Mouse (Mus musculus): ENCODE data around the gene Rundc1. TPM values are rescaled to one million over a fixed set of nuclear protein-coding genes. Genes with fewer than 3 reads are reported as not detected.

Gene Rundc1
- 13.2 and 19.8 TPM in 2 replicates for polyA plus RNA-seq (2015; fragmentation: Nextera tagmentation; extraction: Ambion mirVana)

DNA sequence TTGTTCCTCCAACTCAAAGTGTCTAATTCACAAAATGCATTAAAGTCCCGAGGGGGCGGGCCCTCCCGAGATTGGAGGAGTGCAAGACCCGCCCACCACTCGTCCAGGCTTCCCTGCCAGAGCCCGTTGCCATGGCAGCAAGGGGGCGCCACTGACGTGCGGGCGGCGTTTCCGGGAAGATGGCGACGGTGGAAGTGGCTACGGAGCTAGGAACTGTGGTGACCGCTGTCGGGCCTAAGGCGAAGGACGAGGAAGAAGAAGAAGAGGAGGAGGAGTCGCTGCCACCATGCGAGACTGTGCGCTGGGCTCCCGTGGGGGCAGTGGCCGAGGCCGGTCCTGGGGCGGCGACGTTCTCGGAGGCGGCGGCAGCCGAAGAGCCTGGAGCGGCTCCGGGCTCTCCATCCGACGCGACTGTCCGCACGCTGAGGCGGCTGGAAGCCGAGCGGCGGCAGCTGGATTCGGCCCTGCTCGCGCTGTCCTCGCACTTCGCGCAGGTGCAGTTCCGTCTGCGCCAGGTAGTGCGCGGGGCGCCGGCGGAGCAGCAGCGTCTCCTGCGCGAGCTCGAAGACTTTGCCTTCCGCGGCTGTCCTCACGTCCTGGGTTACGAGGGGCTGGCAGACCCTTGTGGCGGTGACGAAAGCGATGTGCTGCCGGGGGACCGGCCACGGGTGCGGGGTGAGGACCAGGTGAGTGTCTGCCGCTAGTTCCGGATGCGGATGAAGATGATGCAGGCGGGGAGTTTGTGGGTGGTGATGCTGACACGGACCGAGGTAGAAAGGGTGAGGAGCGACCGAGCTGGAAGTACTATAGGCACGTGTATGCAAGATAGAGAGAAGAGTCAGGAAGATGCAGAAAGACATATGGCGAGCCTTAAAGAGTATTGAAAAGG is at the start of gene Rundc1, which contains the start of gene Ptges3l:
Rundc1 (plus strand) TSS at position 161 of the 889 bp plus-strand sequence.
Ptges3l (minus strand) TSS at position 409 of the 889 bp plus-strand sequence.

DNA sequence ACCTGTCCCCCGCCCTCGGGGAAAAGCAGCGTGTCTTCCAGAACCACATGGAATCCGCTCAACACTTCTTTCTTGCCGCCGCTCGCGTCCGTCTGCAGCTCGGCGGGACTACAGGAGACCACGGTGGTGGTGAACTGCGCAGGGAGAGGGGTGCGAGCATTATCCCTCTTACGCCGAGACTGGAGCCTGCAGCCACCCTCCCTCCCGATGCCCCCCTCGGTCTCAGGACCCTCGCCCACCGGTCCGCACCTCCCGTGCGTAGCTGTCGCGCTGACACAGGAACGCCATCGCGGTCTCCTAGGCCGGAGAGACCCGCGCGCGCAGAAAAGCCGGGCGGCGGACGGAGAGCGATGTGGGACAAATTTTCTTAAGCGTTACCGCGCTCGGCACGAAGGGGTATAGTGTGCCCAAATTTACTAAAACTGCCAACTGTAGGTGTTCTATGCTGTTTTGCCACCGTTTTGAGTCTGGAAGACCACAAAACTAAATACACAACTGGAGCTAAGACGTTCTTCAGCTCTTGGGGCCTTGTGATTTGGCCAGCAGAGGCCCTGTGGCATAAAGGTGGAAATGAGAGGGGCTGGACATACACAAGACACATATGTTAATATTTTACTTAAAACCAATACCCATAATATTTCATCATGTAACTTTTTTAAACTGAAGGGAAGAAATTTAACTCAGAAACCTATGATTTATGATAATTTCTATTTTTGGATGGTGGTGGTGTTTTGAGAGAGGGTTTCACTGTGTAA is 7.6 kb upstream of the Rundc1 start, which contains the start of gene Aarsd1:
Aarsd1 (minus strand) TSS at position 515 of the 755 bp plus-strand sequence.

DNA sequence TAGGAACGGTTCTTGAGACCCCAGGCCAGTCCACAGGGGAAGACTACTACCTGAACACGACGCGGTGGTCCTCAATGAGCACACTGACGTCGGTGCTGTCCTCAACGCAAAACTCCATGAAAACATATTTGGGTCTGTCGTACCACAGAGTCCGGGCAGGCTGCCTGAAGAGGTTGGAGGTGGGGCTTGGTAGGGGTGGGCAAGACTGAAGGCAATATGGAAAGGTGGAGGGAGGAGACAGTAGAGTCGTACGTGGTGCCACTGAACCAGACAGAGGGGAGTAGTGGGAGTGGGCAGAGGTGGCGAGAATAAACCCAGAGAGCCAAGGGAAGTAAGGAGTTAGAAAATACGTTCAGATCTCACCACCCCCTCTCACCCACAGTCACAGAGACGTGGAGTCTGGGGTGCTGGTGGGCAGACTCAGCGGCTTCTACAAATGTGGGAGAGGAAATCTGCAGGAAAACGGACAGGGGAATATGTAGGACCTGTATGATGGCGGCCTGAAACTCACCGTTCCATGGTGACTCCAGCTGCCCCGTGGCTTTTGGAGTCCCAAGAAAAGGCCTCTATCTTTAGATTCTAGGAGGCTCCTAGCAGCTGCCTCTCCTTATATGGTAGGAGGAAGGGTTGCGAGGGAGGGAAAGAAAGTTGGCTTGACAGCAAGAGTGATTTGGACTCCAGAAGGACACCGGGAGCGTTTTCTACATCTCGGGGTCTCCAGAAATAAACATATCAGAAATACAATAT is 607 bp upstream of the Rundc1 start, which contains the start of gene Gm27029:
Gm27029 (minus strand) TSS at position 692 of the 747 bp plus-strand sequence.

DNA sequence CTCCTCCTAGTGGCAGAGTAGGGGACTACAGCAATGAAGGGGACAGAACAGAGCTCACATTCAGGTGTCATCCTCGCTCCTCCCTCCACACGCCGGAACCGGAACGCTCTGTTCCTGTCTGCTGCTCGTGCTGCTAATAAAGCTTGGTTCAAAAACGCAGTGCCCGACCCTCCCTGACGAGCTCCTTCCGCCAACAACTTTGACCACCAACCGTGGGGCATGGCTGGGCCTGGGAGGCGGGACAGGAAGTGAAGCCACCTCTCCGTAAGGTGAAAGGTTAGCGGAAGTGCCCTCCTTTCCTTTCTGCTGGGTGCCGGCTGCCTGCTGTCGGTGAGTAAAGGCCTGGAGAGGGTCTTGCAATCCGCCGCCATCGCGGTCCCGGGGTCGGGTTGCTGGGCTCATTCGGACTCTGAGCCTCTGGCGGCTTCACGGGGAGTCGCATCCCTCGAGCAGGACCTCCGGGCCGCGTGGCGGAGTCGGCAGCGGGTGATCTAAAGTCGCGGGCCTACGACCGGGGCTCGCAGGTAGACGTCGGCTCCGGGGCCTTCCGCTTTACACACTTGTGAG is 17.3 kb downstream of the Rundc1 start, which contains the start of gene Rpl27:
Rpl27 (plus strand) TSS at position 172 of the 567 bp plus-strand sequence.

DNA sequence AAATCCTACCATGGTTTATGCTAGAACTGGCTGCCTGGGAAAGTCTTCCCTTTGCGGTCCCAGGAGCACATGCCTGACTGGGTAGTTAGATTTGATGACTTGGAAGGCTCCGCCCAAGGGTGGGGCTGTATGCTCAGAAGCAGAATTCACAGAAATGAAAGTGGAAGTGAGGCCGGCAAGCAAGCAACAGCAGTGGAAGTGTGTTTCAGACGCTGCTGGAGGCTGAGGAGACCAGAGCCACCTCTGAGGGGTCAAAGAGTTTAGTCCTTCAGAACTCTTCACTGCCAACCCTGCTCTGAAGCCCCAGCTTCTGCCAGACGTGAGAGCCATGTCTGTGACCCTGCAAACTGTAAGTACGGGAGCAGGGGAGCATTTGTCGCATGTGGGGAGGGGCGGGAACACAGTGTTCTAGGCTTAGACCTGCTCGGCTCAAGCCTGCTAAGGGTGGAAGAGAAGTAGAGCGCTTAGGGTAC is 23.4 kb downstream of the Rundc1 start, which contains the start of gene Ifi35:
Ifi35 (plus strand) TSS at position 134 of the 473 bp plus-strand sequence.

DNA sequence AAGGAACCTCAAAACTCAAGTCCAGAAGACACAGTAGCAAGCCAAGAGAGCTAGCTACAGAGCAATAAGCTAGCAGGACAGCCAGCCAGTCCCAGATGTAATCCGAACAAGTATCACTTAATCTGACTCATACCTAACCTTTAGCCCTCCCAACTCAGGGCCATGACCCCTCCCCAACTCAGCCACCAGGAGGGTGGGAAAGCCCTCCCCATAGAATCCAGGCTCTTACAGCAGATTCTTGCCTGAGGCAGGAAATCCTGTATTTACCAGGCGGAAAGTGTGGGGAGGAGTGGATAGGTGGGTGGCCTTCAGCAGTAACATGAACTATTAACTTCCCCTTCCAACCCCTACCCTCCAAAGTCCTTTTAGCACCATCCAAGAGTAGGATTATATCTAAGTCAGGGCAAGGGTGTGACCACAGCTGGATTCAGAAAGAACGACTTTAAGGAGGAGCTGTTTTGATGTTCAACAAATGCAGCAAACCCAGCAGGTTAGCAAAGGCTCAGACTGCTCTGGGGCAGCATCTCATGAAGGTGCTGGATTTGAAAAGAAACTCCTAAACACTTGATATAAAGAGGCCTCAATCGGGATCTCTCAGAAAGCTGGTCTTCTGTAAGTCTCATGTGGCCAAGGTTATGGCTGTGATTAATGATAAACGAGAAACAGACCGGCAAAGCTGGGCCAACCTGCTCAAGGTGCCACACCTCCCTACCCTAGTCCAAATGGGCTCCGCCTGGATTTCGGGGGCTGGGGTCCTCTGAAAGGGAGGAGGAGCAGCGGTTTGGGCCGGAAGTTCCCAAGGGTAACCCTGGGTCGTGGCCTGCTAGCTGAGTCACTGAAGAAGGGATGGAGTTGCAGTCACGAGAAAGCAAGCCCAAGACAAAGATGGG is 39.6 kb downstream of the Rundc1 start, which contains the start of gene Rnd2:
Rnd2 (plus strand) TSS at position 789 of the 890 bp plus-strand sequence.

DNA sequence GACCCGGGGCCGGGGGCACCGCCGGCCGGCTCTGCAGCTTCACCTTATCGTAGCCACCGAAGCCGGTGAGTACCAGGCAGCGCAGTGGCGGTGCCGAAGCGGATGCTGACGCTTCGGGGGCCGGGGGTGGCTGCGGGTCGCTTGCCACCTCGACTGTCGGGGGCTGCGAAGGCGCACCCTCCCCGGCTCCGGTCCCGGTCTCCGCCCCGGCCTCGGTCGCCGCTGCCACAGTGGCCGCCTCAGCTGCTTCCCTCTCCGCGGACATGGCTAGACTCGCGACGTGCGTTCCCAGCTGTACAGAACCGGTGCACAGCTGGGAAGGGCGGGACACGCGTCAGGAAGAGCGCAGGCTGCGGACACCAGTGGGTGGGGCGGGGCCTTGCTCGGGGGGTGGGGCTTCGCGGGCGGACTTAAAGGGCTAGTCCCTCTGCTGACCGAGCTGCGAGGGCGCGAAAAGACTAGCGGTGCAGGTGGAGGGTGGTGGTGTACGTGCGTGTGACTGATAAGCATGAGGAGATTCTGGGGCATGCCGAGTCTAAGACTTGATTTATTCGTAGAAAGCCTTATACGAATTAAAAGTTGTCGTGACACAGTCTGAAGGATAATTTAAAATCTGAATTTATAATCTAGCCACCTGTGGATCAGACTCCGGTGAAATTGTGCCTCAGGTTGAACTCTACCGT is 41.1 kb downstream of the Rundc1 start, which contains the start of gene Vat1:
Vat1 (minus strand) TSS at position 362 of the 683 bp plus-strand sequence.

Small RNA genes within 50 kb of the gene (microRNA-seq; reads per million reads assigned to microRNA genes)
- not detected for gene Mir6929 (ENCODE audit: borderline replicate concordance, insufficient number of aligned reads)

Other genes starting within 250 kb of the Rundc1 start
- gene Ccr10, start 249.6 kb upstream of the Rundc1 start, polyA plus RNA-seq (2015; fragmentation: Nextera tagmentation; extraction: Ambion mirVana), result 0.06 and 0.28 TPM in 2 replicates
- 8.6 and 14.0 TPM in 2 replicates for gene Ezh1, start 198.6 kb upstream of the Rundc1 start, polyA plus RNA-seq (2015; fragmentation: Nextera tagmentation; extraction: Ambion mirVana)
- 60.0 and 102 TPM in 2 replicates for gene Ramp2, start 179.1 kb upstream of the Rundc1 start, polyA plus RNA-seq (2015; fragmentation: Nextera tagmentation; extraction: Ambion mirVana)
- gene Vps25, start 171.4 kb upstream of the Rundc1 start, polyA plus RNA-seq (2015; fragmentation: Nextera tagmentation; extraction: Ambion mirVana), result 97.9 and 113 TPM in 2 replicates
- gene Wnk4, start 164.5 kb upstream of the Rundc1 start, polyA plus RNA-seq (2015; fragmentation: Nextera tagmentation; extraction: Ambion mirVana), result 4.3 and 4.5 TPM in 2 replicates
- gene Cntd1, start 146.1 kb upstream of the Rundc1 start, polyA plus RNA-seq (2015; fragmentation: Nextera tagmentation; extraction: Ambion mirVana), result 0.70 and 0.72 TPM in 2 replicates
- 156 and 178 TPM in 2 replicates for gene Coa3, start 146.0 kb upstream of the Rundc1 start, polyA plus RNA-seq (2015; fragmentation: Nextera tagmentation; extraction: Ambion mirVana)
- gene Becn1, start 122.8 kb upstream of the Rundc1 start, polyA plus RNA-seq (2015; fragmentation: Nextera tagmentation; extraction: Ambion mirVana), result 99.1 and 118 TPM in 2 replicates
- gene Psme3, start 108.9 kb upstream of the Rundc1 start, polyA plus RNA-seq (2015; fragmentation: Nextera tagmentation; extraction: Ambion mirVana), result 55.7 and 85.9 TPM in 2 replicates
- 0.43 and 0.57 TPM in 2 replicates for gene Aoc2, start 100.0 kb upstream of the Rundc1 start, polyA plus RNA-seq (2015; fragmentation: Nextera tagmentation; extraction: Ambion mirVana)
- 1.7 and 2.3 TPM in 2 replicates for gene Aoc3, start 94.5 kb upstream of the Rundc1 start, polyA plus RNA-seq (2015; fragmentation: Nextera tagmentation; extraction: Ambion mirVana)
- gene G6pc, start 57.5 kb upstream of the Rundc1 start, polyA plus RNA-seq (2015; fragmentation: Nextera tagmentation; extraction: Ambion mirVana), result 4.1 and 7.5 TPM in 2 replicates
- gene Aarsd1, start 7.5 kb upstream of the Rundc1 start, polyA plus RNA-seq (2015; fragmentation: Nextera tagmentation; extraction: Ambion mirVana), result 29.9 and 39.5 TPM in 2 replicates
- 3.0 and 3.6 TPM in 2 replicates for gene Gm27029, start 289 bp upstream of the Rundc1 start, polyA plus RNA-seq (2015; fragmentation: Nextera tagmentation; extraction: Ambion mirVana)
- 5.9 and 11.6 TPM in 2 replicates for gene Ptges3l, start 248 bp downstream of the Rundc1 start, polyA plus RNA-seq (2015; fragmentation: Nextera tagmentation; extraction: Ambion mirVana)
- gene Rpl27, start 17.2 kb downstream of the Rundc1 start, polyA plus RNA-seq (2015; fragmentation: Nextera tagmentation; extraction: Ambion mirVana), result 327 and 341 TPM in 2 replicates
- 57.4 and 61.2 TPM in 2 replicates for gene Ifi35, start 23.3 kb downstream of the Rundc1 start, polyA plus RNA-seq (2015; fragmentation: Nextera tagmentation; extraction: Ambion mirVana)
- gene Rnd2, start 39.9 kb downstream of the Rundc1 start, polyA plus RNA-seq (2015; fragmentation: Nextera tagmentation; extraction: Ambion mirVana), result 10.7 and 14.9 TPM in 2 replicates
- 59.9 and 78.0 TPM in 2 replicates for gene Vat1, start 41.1 kb downstream of the Rundc1 start, polyA plus RNA-seq (2015; fragmentation: Nextera tagmentation; extraction: Ambion mirVana)
- gene Brca1, start 126.9 kb downstream of the Rundc1 start, polyA plus RNA-seq (2015; fragmentation: Nextera tagmentation; extraction: Ambion mirVana), result 1.8 and 3.2 TPM in 2 replicates
- gene Nbr1, start 127.1 kb downstream of the Rundc1 start, polyA plus RNA-seq (2015; fragmentation: Nextera tagmentation; extraction: Ambion mirVana), result 44.8 and 67.0 TPM in 2 replicates
- gene Tmem106a, start 157.2 kb downstream of the Rundc1 start, polyA plus RNA-seq (2015; fragmentation: Nextera tagmentation; extraction: Ambion mirVana), result 11.8 and 14.0 TPM in 2 replicates
- gene Gm11634, start 174.2 kb downstream of the Rundc1 start, polyA plus RNA-seq (2015; fragmentation: Nextera tagmentation; extraction: Ambion mirVana), result not detected in 2 replicates
- 65.0 and 84.8 TPM in 2 replicates for gene Rdm1, start 202.1 kb downstream of the Rundc1 start, polyA plus RNA-seq (2015; fragmentation: Nextera tagmentation; extraction: Ambion mirVana)
- 5.2 and 5.7 TPM in 2 replicates for gene Arl4d, start 240.5 kb downstream of the Rundc1 start, polyA plus RNA-seq (2015; fragmentation: Nextera tagmentation; extraction: Ambion mirVana)